In genomic region chr12:103160721-103161120, GRCm38 (mm10) we compare ENCODE assay signal across 19 mouse cellular contexts.
"Had no signal": no experiment of that assay in that cellular context is flagged by ENCODE, and none has a peak within 500 bp of the region (broad histone marks: within the 10 kb centered on the region; RNA-seq: fewer than 3 reads in every experiment).

No protein-coding gene starts in this region.

- H3K4me2 ChIP-seq: liver, embryonic 12.5 days; lung, embryonic 14.5 days; midbrain, embryonic 12.5 days; neural tube, embryonic 13.5 days; neural tube, embryonic 15.5 days had no signal

- H3K27me3 ChIP-seq: liver, embryonic 12.5 days; midbrain, embryonic 12.5 days; neural tube, embryonic 13.5 days; neural tube, embryonic 15.5 days had no signal

- H3K4me1 ChIP-seq: liver, embryonic 12.5 days had no signal

- DNase-seq: lung, adult 18-20 months; lung, embryonic 14.5 days; lung, postnatal 14 days; lung, postnatal 4 days; retina, postnatal 1 day; right cerebral cortex, adult 18-20 months; right cerebral cortex, postnatal 25 days; right cerebral cortex, postnatal 4 days; spleen, adult 18-20 months; thymus, adult 18-20 months; thymus, postnatal 14 days; thymus, postnatal 36 days had no signal

- ATAC-seq: liver, embryonic 12.5 days; midbrain, embryonic 16.5 days had no signal

- H3K36me3 ChIP-seq: liver, embryonic 12.5 days had no signal

- H3K9ac ChIP-seq: liver, embryonic 12.5 days; liver, embryonic 14.5 days; lung, embryonic 14.5 days; midbrain, embryonic 12.5 days; neural tube, embryonic 13.5 days; neural tube, embryonic 15.5 days had no signal

- H3K9me3 ChIP-seq: liver, embryonic 12.5 days; midbrain, embryonic 12.5 days; neural tube, embryonic 13.5 days; neural tube, embryonic 15.5 days had no signal

- H3K4me3 ChIP-seq: liver, embryonic 12.5 days; midbrain, embryonic 12.5 days; myocyte; neural tube, embryonic 13.5 days; neural tube, embryonic 15.5 days had no signal

- H3K27ac ChIP-seq: liver, embryonic 12.5 days; liver, embryonic 14.5 days; midbrain, embryonic 12.5 days; neural tube, embryonic 13.5 days; neural tube, embryonic 15.5 days had no signal
